Mouse (Mus musculus): ENCODE results near the gene Rb1.

Rb1 gene

GRCm38 (mm10) chr14:73204016-73204415 lies 121.6 kb downstream of the Rb1 start:
- no peak for DNase-seq (ENCODE audit: low spot score)

GRCm38 (mm10) chr14:73201447-73201846 lies 124.2 kb downstream of the Rb1 start:
- DNase-seq (ENCODE audit: low spot score) = no peak

GRCm38 (mm10) chr14:73199058-73199457 lies 126.6 kb downstream of the Rb1 start:
- no peak for DNase-seq (ENCODE audit: low spot score)

- no peak for DNase-seq (ENCODE audit: low spot score)
Measured at GRCm38 (mm10) chr14:73186875-73187274, 138.7 kb downstream of the Rb1 start.

GRCm38 (mm10) chr14:73181144-73181543 lies 144.5 kb downstream of the Rb1 start:
- no peak for DNase-seq (ENCODE audit: low spot score)

- DNase-seq (ENCODE audit: low spot score) = no peak
Measured at GRCm38 (mm10) chr14:73180671-73181070, 145.0 kb downstream of the Rb1 start.

GRCm38 (mm10) chr14:73179221-73179681 lies 146.4 kb downstream of the Rb1 start:
- no peak for DNase-seq (ENCODE audit: low spot score)

- DNase-seq (ENCODE audit: low spot score) = no peak
Measured at GRCm38 (mm10) chr14:73177961-73178360, 147.7 kb downstream of the Rb1 start.

GRCm38 (mm10) chr14:73176266-73176665 lies 149.4 kb downstream of the Rb1 start:
- DNase-seq (ENCODE audit: low spot score) = no peak

- no peak for DNase-seq (ENCODE audit: low spot score)
Measured at GRCm38 (mm10) chr14:73175814-73176213, 149.8 kb downstream of the Rb1 start.

- DNase-seq (ENCODE audit: low spot score) = no peak
Measured at GRCm38 (mm10) chr14:73175031-73175430, 150.6 kb downstream of the Rb1 start.

GRCm38 (mm10) chr14:73174091-73174995 lies 151.3 kb downstream of the Rb1 start:
- DNase-seq (ENCODE audit: low spot score) = no peak

- no peak for DNase-seq (ENCODE audit: low spot score)
Measured at GRCm38 (mm10) chr14:73173662-73174061, 152.0 kb downstream of the Rb1 start.

- DNase-seq (ENCODE audit: low spot score) = no peak
Measured at GRCm38 (mm10) chr14:73172196-73173011, 153.2 kb downstream of the Rb1 start.

- DNase-seq (ENCODE audit: low spot score) = no peak
Measured at GRCm38 (mm10) chr14:73169926-73170844, 155.4 kb downstream of the Rb1 start.

- no peak for DNase-seq (ENCODE audit: low spot score)
Measured at GRCm38 (mm10) chr14:73168605-73169004, 157.0 kb downstream of the Rb1 start.

- no peak for DNase-seq (ENCODE audit: low spot score)
Measured at GRCm38 (mm10) chr14:73165136-73165535, 160.5 kb downstream of the Rb1 start.

GRCm38 (mm10) chr14:73163363-73163998 lies 162.1 kb downstream of the Rb1 start:
- no peak for DNase-seq (ENCODE audit: low spot score)

- DNase-seq (ENCODE audit: low spot score) = no peak
Measured at GRCm38 (mm10) chr14:73162192-73162800, 163.3 kb downstream of the Rb1 start.

- no peak for DNase-seq (ENCODE audit: low spot score)
Measured at GRCm38 (mm10) chr14:73161303-73161702, 164.3 kb downstream of the Rb1 start.

GRCm38 (mm10) chr14:73148125-73148524 lies 177.5 kb downstream of the Rb1 start:
- no peak for DNase-seq (ENCODE audit: low spot score)
